Mouse (Mus musculus) CH12.LX (cell line): ENCODE data around the gene Ikzf3. TPM values are rescaled to one million over a fixed set of nuclear protein-coding genes. Genes with fewer than 3 reads are reported as not detected.

Experiments used
- DNase-seq: peaks from one replicate; pipeline ENCODE4 v3.0.0-alpha.2; 2013; ENCODE audit errors: extremely low read depth
- H3K27ac ChIP-seq: 2 replicates; pipeline ENCODE4 v1.5.1; 2012; ENCODE audit warnings: low read depth, mild to moderate bottlenecking, control low read depth, moderate library complexity; ENCODE audit not compliant: insufficient read depth
- H3K27me3 ChIP-seq: replicated peaks from 2 replicates; pipeline ENCODE3; 2012; ENCODE audit warnings: inconsistent platforms
- H3K36me3 ChIP-seq, 2 experiments: replicated peaks in 1 of 2; 2 replicates each; pipeline versions ENCODE3 to v1.6.1; 2012; ENCODE audit warnings: inconsistent platforms in 1 of 2, low read length in 1 of 2, mild to moderate bottlenecking in 1 of 2, mixed read lengths in 1 of 2, moderate library complexity in 1 of 2; ENCODE audit not compliant: control insufficient read depth in 1 of 2, insufficient read depth in 1 of 2
- H3K4me1 ChIP-seq, 2 experiments: 2 replicates each; pipeline ENCODE4 v1.6.1; 2012; ENCODE audit warnings: inconsistent platforms in 1 of 2, moderate library complexity in 1 of 2; ENCODE audit not compliant: insufficient read depth in 2 of 2, control insufficient read depth in 1 of 2
- H3K4me2 ChIP-seq: 2 replicates; pipeline ENCODE4 v1.6.1; 2012; ENCODE audit warnings: low read depth, mild to moderate bottlenecking, control low read depth; ENCODE audit not compliant: poor library complexity, insufficient read depth, severe bottlenecking
- H3K4me3 ChIP-seq, 3 experiments: fragments of 150-350 bp in 1 of 3; sonication (generic) in 1 of 3; replicated peaks in 1 of 3; 2 replicates each; pipeline versions ENCODE3 to v1.5.1; 2011 to 2012; ENCODE audit warnings: low read depth in 2 of 3, low read length in 2 of 3, mild to moderate bottlenecking in 2 of 3, moderate library complexity in 2 of 3, control low read depth in 1 of 3, improper control_type of control experiment in 1 of 3, inconsistent platforms in 1 of 3, mixed read lengths in 1 of 3; ENCODE audit not compliant: poor library complexity in 1 of 3
- H3K79me2 ChIP-seq: replicated peaks from 2 replicates; pipeline ENCODE4 v1.6.1; 2012; ENCODE audit warnings: mild to moderate bottlenecking, moderate library complexity; ENCODE audit not compliant: control insufficient read depth, poor library complexity, insufficient read depth, severe bottlenecking; ENCODE audit errors: extremely low read depth
- H3K9ac ChIP-seq: 2 replicates; pipeline ENCODE4 v1.6.1; 2012; ENCODE audit warnings: low read depth, mild to moderate bottlenecking, control low read depth, moderate library complexity; ENCODE audit not compliant: insufficient read depth
- H3K9me3 ChIP-seq: replicated peaks from 2 replicates; pipeline ENCODE3; 2012; ENCODE audit warnings: low read length, inconsistent platforms, mixed read lengths
- BHLHE40 ChIP-seq: IDR thresholded peaks from 2 replicates; pipeline ENCODE4 v1.6.1; 2011; ENCODE audit warnings: mild to moderate bottlenecking, low read depth, low read length, improper control_type of control experiment
- CHD1 ChIP-seq: IDR thresholded peaks from 2 replicates; pipeline ENCODE4 v1.6.1; 2012; ENCODE audit warnings: low read depth, low read length, improper control_type of control experiment, inconsistent platforms
- CHD2 ChIP-seq: IDR thresholded peaks from 2 replicates; pipeline ENCODE4 v1.6.1; 2011; ENCODE audit warnings: low read length, improper control_type of control experiment
- CTCF ChIP-seq, 2 experiments: IDR thresholded peaks in 1 of 2; conservative IDR thresholded peaks in 1 of 2; 2 replicates each; pipeline ENCODE4 v1.5.1; 2011 to 2012; ENCODE audit warnings: low read depth in 2 of 2, low read length in 2 of 2, improper control_type of control experiment in 1 of 2, inconsistent platforms in 1 of 2, mild to moderate bottlenecking in 1 of 2, moderate library complexity in 1 of 2
- E2F4 ChIP-seq: IDR thresholded peaks from 2 replicates; pipeline ENCODE4 v1.6.1; 2011; ENCODE audit warnings: low read depth, low read length, improper control_type of control experiment; ENCODE audit not compliant: insufficient replicate concordance
- ELF1 ChIP-seq: IDR thresholded peaks from 2 replicates; pipeline ENCODE4 v1.6.1; 2014; ENCODE audit warnings: low read depth, mild to moderate bottlenecking, inconsistent platforms, low read length, improper control_type of control experiment
- EP300 ChIP-seq: IDR thresholded peaks from 2 replicates; pipeline ENCODE4 v1.6.1; 2011; ENCODE audit warnings: low read length, improper control_type of control experiment
- ETS1 ChIP-seq: conservative IDR thresholded peaks from 2 replicates; pipeline ENCODE4 v1.6.1; 2012; ENCODE audit warnings: low read depth, mild to moderate bottlenecking, inconsistent platforms, low read length, improper control_type of control experiment, moderate library complexity
- GABPA ChIP-seq: IDR thresholded peaks from 2 replicates; pipeline ENCODE4 v1.6.1; 2012; ENCODE audit warnings: low read depth, low read length, improper control_type of control experiment, inconsistent platforms; ENCODE audit not compliant: insufficient replicate concordance
- HCFC1 ChIP-seq: IDR thresholded peaks from 2 replicates; pipeline ENCODE4 v1.6.1; 2012; ENCODE audit warnings: low read depth, mild to moderate bottlenecking, inconsistent platforms, low read length, improper control_type of control experiment
- IRF4 ChIP-seq: IDR thresholded peaks from 2 replicates; pipeline ENCODE4 v1.6.1; 2014; ENCODE audit warnings: low read depth, mild to moderate bottlenecking, inconsistent platforms, low read length, improper control_type of control experiment
- JUN ChIP-seq: IDR thresholded peaks from 2 replicates; pipeline ENCODE4 v1.6.1; 2011; ENCODE audit warnings: low read depth, mild to moderate bottlenecking, low read length, improper control_type of control experiment, moderate library complexity; ENCODE audit not compliant: insufficient read depth
- JUND ChIP-seq: conservative IDR thresholded peaks from 2 replicates; pipeline ENCODE4 v1.6.1; 2011; ENCODE audit warnings: low read depth, low read length, improper control_type of control experiment
- KAT2A ChIP-seq: IDR thresholded peaks from 2 replicates; pipeline ENCODE4 v1.6.1; 2012; ENCODE audit warnings: low read length, improper control_type of control experiment, inconsistent platforms; ENCODE audit not compliant: insufficient replicate concordance
- MAFK ChIP-seq: IDR thresholded peaks from 2 replicates; pipeline ENCODE4 v1.6.1; 2011; ENCODE audit warnings: low read length, improper control_type of control experiment; ENCODE audit not compliant: insufficient replicate concordance
- MAX ChIP-seq: IDR thresholded peaks from 2 replicates; pipeline ENCODE4 v1.6.1; 2011; ENCODE audit warnings: low read length, improper control_type of control experiment
- MAZ ChIP-seq: IDR thresholded peaks from 2 replicates; pipeline ENCODE4 v1.6.1; 2012; ENCODE audit warnings: low read depth, mild to moderate bottlenecking, inconsistent platforms, low read length, improper control_type of control experiment, moderate library complexity
- MEF2A ChIP-seq: IDR thresholded peaks from 2 replicates; pipeline ENCODE4 v1.6.1; 2014; ENCODE audit warnings: low read depth, mild to moderate bottlenecking, inconsistent platforms, low read length, improper control_type of control experiment, borderline replicate concordance
- MXI1 ChIP-seq: IDR thresholded peaks from 2 replicates; pipeline ENCODE4 v1.6.1; 2011; ENCODE audit warnings: mild to moderate bottlenecking, low read depth, low read length, improper control_type of control experiment
- MYC ChIP-seq: IDR thresholded peaks from 2 replicates; pipeline ENCODE4 v1.6.1; 2011; ENCODE audit warnings: low read depth, mild to moderate bottlenecking, improper control_type of control experiment, low read length
- NELFE ChIP-seq: IDR thresholded peaks from 2 replicates; pipeline ENCODE4 v1.6.1; 2011; ENCODE audit warnings: low read depth, low read length, improper control_type of control experiment
- NRF1 ChIP-seq: IDR thresholded peaks from 2 replicates; pipeline ENCODE4 v1.6.1; 2014; ENCODE audit warnings: low read depth, mild to moderate bottlenecking, inconsistent platforms, low read length, improper control_type of control experiment, moderate library complexity
- PAX5 ChIP-seq: IDR thresholded peaks from 2 replicates; pipeline ENCODE4 v1.6.1; 2012; ENCODE audit warnings: low read length, inconsistent platforms, mixed read lengths
- POLR2A ChIP-seq: IDR thresholded peaks from 2 replicates; pipeline ENCODE4 v1.6.1; 2011; ENCODE audit warnings: low read depth, mild to moderate bottlenecking, improper control_type of control experiment, low read length
- POLR2AphosphoS2 ChIP-seq: IDR thresholded peaks from 2 replicates; pipeline ENCODE4 v1.6.1; 2011; ENCODE audit warnings: low read depth, low read length, improper control_type of control experiment
- RAD21 ChIP-seq: IDR thresholded peaks from 2 replicates; pipeline ENCODE4 v1.6.1; 2011; ENCODE audit warnings: low read depth, mild to moderate bottlenecking, low read length, improper control_type of control experiment, moderate library complexity
- RCOR1 ChIP-seq: conservative IDR thresholded peaks from 2 replicates; pipeline ENCODE4 v1.6.1; 2012; ENCODE audit warnings: low read depth, mild to moderate bottlenecking, inconsistent platforms, low read length, improper control_type of control experiment
- SIN3A ChIP-seq: IDR thresholded peaks from 2 replicates; pipeline ENCODE4 v1.6.1; 2012; ENCODE audit warnings: low read length, improper control_type of control experiment, inconsistent platforms
- SMC3 ChIP-seq: IDR thresholded peaks from 2 replicates; pipeline ENCODE4 v1.6.1; 2011; ENCODE audit warnings: low read depth, low read length, improper control_type of control experiment
- TCF12 ChIP-seq: IDR thresholded peaks from 2 replicates; pipeline ENCODE4 v1.6.1; 2014; ENCODE audit warnings: low read depth, mild to moderate bottlenecking, inconsistent platforms, low read length, improper control_type of control experiment
- UBTF ChIP-seq: IDR thresholded peaks from 2 replicates; pipeline ENCODE4 v1.6.1; 2012; ENCODE audit warnings: low read depth, mild to moderate bottlenecking, inconsistent platforms, low read length, improper control_type of control experiment, moderate library complexity
- USF1 ChIP-seq: IDR thresholded peaks from 2 replicates; pipeline ENCODE4 v1.6.1; 2014; ENCODE audit warnings: low read depth, mild to moderate bottlenecking, inconsistent platforms, low read length, improper control_type of control experiment
- USF2 ChIP-seq: conservative IDR thresholded peaks from 2 replicates; pipeline ENCODE4 v1.6.1; 2011; ENCODE audit warnings: low read depth, low read length, improper control_type of control experiment
- ZC3H11A ChIP-seq: IDR thresholded peaks from 2 replicates; pipeline ENCODE4 v1.6.1; 2012; ENCODE audit warnings: low read depth, mild to moderate bottlenecking, inconsistent platforms, low read length, improper control_type of control experiment
- ZKSCAN1 ChIP-seq: IDR thresholded peaks from 2 replicates; pipeline ENCODE4 v1.6.1; 2012; ENCODE audit warnings: low read depth, inconsistent platforms, low read length, improper control_type of control experiment, borderline replicate concordance
- ZNF384 ChIP-seq: IDR thresholded peaks from 2 replicates; pipeline ENCODE4 v1.6.1; 2012; ENCODE audit warnings: low read depth, low read length, improper control_type of control experiment, inconsistent platforms
- dilution Hi-C: fragments of 300-500 bp; cut with MboI; formaldehyde crosslinking; loops from 2 replicates; pipeline ENCODE4 v1.14.3; 2020; ENCODE audit warnings: low sequenced_read_pairs; ENCODE audit not compliant: extremely low pct_unique_long_range_greater_than_20kb, extremely low pct_ligation_motif_present
- in situ Hi-C: fragments of 300-500 bp; cut with MboI; formaldehyde crosslinking; loops from 3 replicates; pipeline ENCODE4 v1.14.3; 2019; ENCODE audit warnings: low sequenced_read_pairs, low pct_ligation_motif_present, low pct_unique_long_range_greater_than_20kb, mixed read lengths
- polyA plus RNA-seq: library from polyadenylated mRNA; unstranded; fragments of >175 nt; gene quantifications from 2 replicates; pipeline ENCODE4 v1.2.1, GENCODE M21; 2012; ENCODE audit warnings: low read depth; ENCODE audit not compliant: insufficient read length
- total RNA-seq, 2 experiments: library from RNA; depleted of rRNA; stranded (reverse); fragments of 300-350 nt in 1 of 2; fragments of >200 nt in 1 of 2; gene quantifications; 2 replicates each; pipeline ENCODE4 v1.2.3; 2012 to 2014

Gene Ikzf3
- total and polyA plus RNA-seq, 3 experiments, result 110 to 238 (median 130) TPM

GRCm38 (mm10) chr11:98492959-98493358, 52.9 kb downstream of the Ikzf3 start (continued):
- TF ChIP-seq MAX, result peak; percentile 92
- TF ChIP-seq USF2, result no peak
- TF ChIP-seq ETS1, result peak; percentile 96
- TF ChIP-seq E2F4, result no peak
- TF ChIP-seq TCF12, result peak; percentile 96
- 0 out of 2 replicates have a peak, but pooled peaks have one; percentile 50 for TF ChIP-seq POLR2AphosphoS2
- TF ChIP-seq GABPA, result no peak
- peak; percentile 93 for TF ChIP-seq MEF2A
- peak; percentile 52; the same call in 1 of the 2 replicates for TF ChIP-seq HCFC1
- TF ChIP-seq USF1, result no peak
- TF ChIP-seq SIN3A, result peak; percentile 82; the same call in 1 of the 2 replicates
- TF ChIP-seq MAZ, result peak; percentile 79; the same call in 1 of the 2 replicates
- peak; percentile 24 for TF ChIP-seq SMC3

GRCm38 (mm10) chr11:98491571-98491970, 54.3 kb downstream of the Ikzf3 start:
- Histone ChIP-seq H3K27ac (peak overlapping the region; percentile 93), H3K9me3 (no peaks in the 10 kb centered on the region), H3K4me2 (0 out of 2 replicates have a peak overlapping the region, but pooled peaks have one; percentile 16), H3K9ac (peak overlapping the region; percentile 45; the same call in 1 of the 2 replicates), H3K79me2 (peaks cover 45% of the 10 kb centered on the region), H3K36me3 (peaks cover 24 to 49% of the 10 kb centered on the region in 2 experiments), H3K4me3 (peak overlapping the region in 1 of 3 experiments; percentile 11), H3K4me1 (peaks cover 33 to 89% of the 10 kb centered on the region in 2 experiments), H3K27me3 (no peaks in the 10 kb centered on the region)
- peak; percentile 64 for DNase-seq
- dilution Hi-C loops (no loop called here), in situ Hi-C loops (no loop called here)
- TF ChIP-seq CHD1 (no peak), MEF2A (peak; percentile 48; the same call in 1 of the 2 replicates), JUND (no peak), IRF4 (peak; percentile 27; the same call in 1 of the 2 replicates), PAX5 (no peak), BHLHE40 (0 out of 2 replicates have a peak, but pooled peaks have one; percentile 40), MAFK (no peak), RCOR1 (no peak), MYC (no peak), CHD2 (0 out of 2 replicates have a peak, but pooled peaks have one; percentile 18), GABPA (no peak), EP300 (peak; percentile 50), ZC3H11A (no peak), UBTF (no peak), ZKSCAN1 (no peak), USF1 (no peak), NELFE (no peak), ZNF384 (no peak), MAZ (no peak), RAD21 (no peak), CTCF (conservative IDR thresholded peaks at IDR 0.05 in 1 of 2, IDR thresholded peaks at IDR 0.05 in 1 of 2; ENCODE audit: low read depth in 2 of 2, low read length in 2 of 2) (no peak), SIN3A (peak; percentile 49), MXI1 (no peak), HCFC1 (no peak), POLR2AphosphoS2 (no peak), ETS1 (peak; percentile 65), POLR2A (no peak), JUN (no peak), KAT2A (no peak), NRF1 (no peak), ELF1 (peak; percentile 61), SMC3 (no peak)
